10 mouse cellular contexts compared by ENCODE assay signal in the genomic region with DNA sequence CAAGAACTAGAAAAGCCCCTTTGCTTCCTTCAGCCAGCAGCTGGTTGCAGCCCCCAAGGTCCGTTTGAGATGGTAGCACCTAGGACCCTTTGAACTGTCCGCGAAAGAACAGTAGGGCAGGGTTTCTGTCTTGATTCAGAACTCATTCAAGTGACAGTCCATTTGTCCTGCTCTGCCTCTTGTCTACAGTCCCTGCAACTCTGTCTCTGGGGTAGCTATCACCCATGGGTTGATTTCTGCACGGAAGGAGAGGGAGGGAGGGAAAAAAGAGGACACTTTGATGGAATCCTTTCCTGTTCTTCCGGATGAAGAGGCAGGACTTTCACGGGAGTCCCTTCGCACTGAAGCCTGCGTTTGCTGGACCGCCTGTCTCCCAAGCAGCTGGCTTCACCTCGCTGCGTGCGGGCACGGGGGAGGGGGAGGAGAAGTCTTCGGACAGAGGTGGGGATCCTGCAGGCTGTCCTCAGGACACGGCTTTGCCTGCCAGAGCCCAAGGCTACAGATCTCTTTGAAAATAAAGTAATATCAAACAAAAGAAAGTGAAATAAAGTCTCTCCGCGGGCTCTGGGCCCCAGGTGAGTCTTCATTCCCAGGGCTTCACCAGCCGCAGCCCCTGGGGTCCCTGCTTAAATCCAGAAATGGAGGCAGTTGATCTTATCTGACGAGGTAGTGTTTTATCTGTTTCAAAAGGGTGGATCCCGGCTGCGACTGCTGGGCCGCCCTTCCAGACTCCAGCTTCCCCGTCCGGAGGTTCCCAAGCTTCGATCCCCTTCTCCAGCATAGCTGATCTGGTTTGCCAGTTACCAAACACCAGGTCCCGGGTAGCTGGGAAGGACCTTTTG. TPM values are rescaled to one million over a fixed set of nuclear protein-coding genes. Genes with fewer than 3 reads are reported as not detected.
A peak's percentile ranks its signal among the peaks of the same experiment; 100 is the strongest.
DNase-seq lines count a peak whose midpoint lies in the region; ATAC-seq and TF ChIP-seq lines count a peak whose summit lies in the region.
"Had no signal": no experiment of that assay in that cellular context is flagged by ENCODE, and none has a peak within 500 bp of the region (broad histone marks: within the 10 kb centered on the region; RNA-seq: fewer than 3 reads in every experiment).

No protein-coding gene starts in this region.

- no peak for ATAC-seq in hindbrain, embryonic 12.5 days (ENCODE audit: low FRiP score)
- ATAC-seq in heart, embryonic 15.5 days (replicated peaks; ENCODE audit: insufficient number of reproducible peaks, insufficient read depth, low FRiP score, low read depth) = no peak
- no peak for ATAC-seq in limb, embryonic 14.5 days (ENCODE audit: low FRiP score, low read depth)

- no peak overlapping the region for H3K9ac ChIP-seq in hindbrain, embryonic 12.5 days
- no peak overlapping the region for H3K9ac ChIP-seq in heart, embryonic 15.5 days
- H3K9ac ChIP-seq in limb, embryonic 14.5 days (ENCODE audit: low read depth, low read length, severe bottlenecking) = no peak overlapping the region

- peak; percentile 57 for DNase-seq in hindbrain, embryonic 10.5 days (ENCODE audit: low spot score)
- peak; percentile 27 for DNase-seq in R1 (ENCODE audit: low read depth, low spot score)
- DNase-seq in limb, embryonic 14.5 days (ENCODE audit: low spot score) = no peak
- DNase-seq in left cerebral cortex, adult 9 months (ENCODE audit: low spot score in 2 of 2) = no peak
- DNase-seq in thymus, postnatal 10 days (ENCODE audit: low spot score in 2 of 2) = no peak
- no peak for DNase-seq in cerebellum, postnatal 4 days (ENCODE audit: low spot score in 2 of 2)
- DNase-seq: thymus, adult 2 months had no signal

- peaks cover 100% of the 10 kb centered on the region for H3K27me3 ChIP-seq in hindbrain, embryonic 10.5 days (ENCODE audit: insufficient read depth, poor library complexity, severe bottlenecking)
- H3K27me3 ChIP-seq in hindbrain, embryonic 12.5 days = peaks cover 95% of the 10 kb centered on the region
- H3K27me3 ChIP-seq in heart, embryonic 15.5 days = peaks cover 79% of the 10 kb centered on the region
- H3K27me3 ChIP-seq in limb, embryonic 14.5 days (ENCODE audit: control insufficient read depth, insufficient read depth, low read length) = peaks cover 93% of the 10 kb centered on the region

- no peaks in the 10 kb centered on the region for H3K9me3 ChIP-seq in hindbrain, embryonic 10.5 days
- H3K9me3 ChIP-seq in hindbrain, embryonic 12.5 days (replicated peaks) = no peaks in the 10 kb centered on the region
- no peaks in the 10 kb centered on the region for H3K9me3 ChIP-seq in heart, embryonic 15.5 days (replicated peaks)
- no peaks in the 10 kb centered on the region for H3K9me3 ChIP-seq in limb, embryonic 14.5 days (ENCODE audit: control insufficient read depth, low read length)

- no peak for TF ChIP-seq POLR2A in limb, embryonic 14.5 days (IDR thresholded peaks at IDR 0.05; ENCODE audit: borderline replicate concordance, extremely low read depth, insufficient read depth, insufficient read length)

- no peak overlapping the region for H3K4me2 ChIP-seq in hindbrain, embryonic 12.5 days (replicated peaks)
- H3K4me2 ChIP-seq in heart, embryonic 15.5 days = peak overlapping the region; percentile 50
- H3K4me2 ChIP-seq in limb, embryonic 14.5 days (replicated peaks; ENCODE audit: low read depth, low read length, severe bottlenecking) = peak overlapping the region; percentile 17

- H3K27ac ChIP-seq in hindbrain, embryonic 10.5 days = no peak overlapping the region
- no peak overlapping the region for H3K27ac ChIP-seq in hindbrain, embryonic 12.5 days
- no peak overlapping the region for H3K27ac ChIP-seq in heart, embryonic 15.5 days
- H3K27ac ChIP-seq in limb, embryonic 14.5 days (replicated peaks; ENCODE audit: low read depth, low read length) = no peak overlapping the region

- no peaks in the 10 kb centered on the region for H3K36me3 ChIP-seq in hindbrain, embryonic 10.5 days
- H3K36me3 ChIP-seq in hindbrain, embryonic 12.5 days = no peaks in the 10 kb centered on the region
- no peaks in the 10 kb centered on the region for H3K36me3 ChIP-seq in heart, embryonic 15.5 days
- no peaks in the 10 kb centered on the region for H3K36me3 ChIP-seq in limb, embryonic 14.5 days (ENCODE audit: control insufficient read depth, insufficient read depth, low read length)
- H3K36me3 ChIP-seq: G1E had no signal

- H3K4me1 ChIP-seq in hindbrain, embryonic 10.5 days (replicated peaks) = peaks cover 28% of the 10 kb centered on the region
- no peaks in the 10 kb centered on the region for H3K4me1 ChIP-seq in hindbrain, embryonic 12.5 days
- peaks cover 12% of the 10 kb centered on the region for H3K4me1 ChIP-seq in heart, embryonic 15.5 days (replicated peaks)
- no peaks in the 10 kb centered on the region for H3K4me1 ChIP-seq in limb, embryonic 14.5 days (ENCODE audit: control insufficient read depth, insufficient read depth, low read length)

- no peak overlapping the region for H3K4me3 ChIP-seq in hindbrain, embryonic 10.5 days
- no peak overlapping the region; the same call in 1 of the 2 replicates for H3K4me3 ChIP-seq in hindbrain, embryonic 12.5 days
- H3K4me3 ChIP-seq in heart, embryonic 15.5 days = peak overlapping the region; percentile 37
- peak overlapping the region; percentile 7; the same call in 1 of the 2 replicates for H3K4me3 ChIP-seq in limb, embryonic 14.5 days (replicated peaks; ENCODE audit: low read length)

- under 1% methylated on average over 26 of the region's 26 CpGs for WGBS in hindbrain, embryonic 10.5 days
- under 1% methylated on average over 26 of the region's 26 CpGs for WGBS in hindbrain, embryonic 12.5 days
- WGBS in heart, embryonic 15.5 days = 2% methylated on average over 26 of the region's 26 CpGs
- under 1% methylated on average over 26 of the region's 26 CpGs for WGBS in limb, embryonic 14.5 days

RNA-seq across cellular contexts. Expression of a gene that starts 24.5 kb away (rescaled TPM):
- polyA plus RNA-seq in hindbrain, embryonic 10.5 days (2016; fragmentation: Nextera tagmentation; extraction: Ambion mirVana) = 7.1 and 21.1 TPM in 2 replicates
- 6.5 and 8.3 TPM in 2 replicates for polyA plus RNA-seq in hindbrain, embryonic 12.5 days (2016; fragmentation: Nextera tagmentation; extraction: Ambion mirVana)
- polyA plus RNA-seq in heart, embryonic 15.5 days (2015; fragmentation: Nextera tagmentation; extraction: Ambion mirVana) = 15.0 and 19.2 TPM in 2 replicates
- polyA plus RNA-seq in limb, embryonic 14.5 days (2012; rRNA removed) = 13.3 and 16.0 TPM in 2 replicates
- 11.9 and 12.2 TPM in 2 replicates for polyA plus RNA-seq in limb, embryonic 14.5 days (2014; fragmentation: Nextera tagmentation; extraction: Ambion mirVana)
- polyA plus RNA-seq: G1E had no signal

Comparison
In these comparisons a context has a peak if more than half of its experiments do, and no peak if none do; other contexts are left out.
1. DNase-seq: peak in hindbrain, embryonic 10.5 days (single experiment) and R1 (single experiment); none in limb, embryonic 14.5 days (single experiment), left cerebral cortex, adult 9 months (0 of 2), thymus, postnatal 10 days (0 of 2) and cerebellum, postnatal 4 days (0 of 2).
2. H3K4me3 ChIP-seq: peak in heart, embryonic 15.5 days (single experiment) and limb, embryonic 14.5 days (single experiment); none in hindbrain, embryonic 10.5 days (single experiment) and hindbrain, embryonic 12.5 days (single experiment).